Mouse (Mus musculus) kidney, embryonic 14.5 days (tissue): ENCODE measurements around the gene Gid8. TPM values are rescaled to one million over a fixed set of nuclear protein-coding genes. Genes with fewer than 3 reads are reported as not detected.

Experiments used
- ATAC-seq: fragments of 200-750 bp; cut with Nextera tagmentation; 2 replicates; pipeline ENCODE4 v1.8.0; 2017; ENCODE audit warnings: moderate number of reproducible peaks, mild to moderate bottlenecking, moderate TSS enrichment, moderate library complexity; ENCODE audit not compliant: low FRiP score, low TSS enrichment
- H3K27ac ChIP-seq: fragments of 300-500 bp; sonication (generic); 2 replicates; pipeline ENCODE4 v1.5.1; 2014; ENCODE audit warnings: low read depth, mild to moderate bottlenecking, low read length, moderate library complexity, mixed read lengths
- H3K27me3 ChIP-seq: fragments of 300-500 bp; sonication (generic); 2 replicates; pipeline ENCODE4 v1.6.1; 2014; ENCODE audit warnings: mild to moderate bottlenecking, low read length; ENCODE audit not compliant: control insufficient read depth, insufficient read depth
- H3K36me3 ChIP-seq: fragments of 300-500 bp; sonication (generic); 2 replicates; pipeline ENCODE4 v1.6.1; 2014; ENCODE audit warnings: low read length, mixed read lengths; ENCODE audit not compliant: control insufficient read depth, insufficient read depth
- H3K4me1 ChIP-seq: fragments of 300-500 bp; sonication (generic); 2 replicates; pipeline ENCODE4 v1.6.1; 2014; ENCODE audit warnings: low read length, mixed read lengths; ENCODE audit not compliant: control insufficient read depth, insufficient read depth
- H3K4me2 ChIP-seq: fragments of 300-500 bp; sonication (generic); replicated peaks from 2 replicates; pipeline ENCODE4 v1.6.1; 2014; ENCODE audit warnings: low read depth, mild to moderate bottlenecking, low read length
- H3K4me3 ChIP-seq: fragments of 300-500 bp; sonication (generic); 2 replicates; pipeline ENCODE4 v1.5.1; 2014; ENCODE audit warnings: mild to moderate bottlenecking, low read length
- H3K9ac ChIP-seq: fragments of 300-500 bp; sonication (generic); 2 replicates; pipeline ENCODE4 v1.6.1; 2014; ENCODE audit warnings: low read depth, mild to moderate bottlenecking, low read length, moderate library complexity
- H3K9me3 ChIP-seq: fragments of 300-500 bp; sonication (generic); 2 replicates; pipeline ENCODE4 v1.6.1; 2016; ENCODE audit warnings: low read length; ENCODE audit not compliant: control insufficient read depth
- WGBS: fragments of 180-500 bp; shearing (Covaris S2); extraction: QIAGEN DNeasy Blood & Tissue Kit; methylation state at CpG from one replicate; pipeline ENCODE4 v1.1.7; 2014; 5-methylcytosine and 5-hydroxymethylcytosine counted together
- polyA plus RNA-seq: library from polyadenylated mRNA; unstranded; fragments of >200 nt; fragmentation: Nextera tagmentation; extraction: Ambion mirVana; gene quantifications from 2 replicates; pipeline ENCODE4 v1.2.1, GENCODE M21; 2014

Gene Gid8
- polyA plus RNA-seq, 1 experiment from 2014 or later = 62.9 TPM

GRCm38 (mm10) chr2:180754976-180755688 lies 45.2 kb downstream of the Gid8 start:
- Histone ChIP-seq H3K9ac (no peak overlapping the region), H3K4me3 (no peak overlapping the region), H3K4me2 (no peak overlapping the region), H3K9me3 (no peaks in the 10 kb centered on the region), H3K27me3 (0 out of 2 replicates have a peak, but pooled peaks cover 2% of the 10 kb centered on the region), H3K4me1 (no peaks in the 10 kb centered on the region), H3K27ac (no peak overlapping the region), H3K36me3 (no peaks in the 10 kb centered on the region)
- ATAC-seq = no peak
- WGBS = 77% methylated on average over 5 of the region's 5 CpGs

DNA sequence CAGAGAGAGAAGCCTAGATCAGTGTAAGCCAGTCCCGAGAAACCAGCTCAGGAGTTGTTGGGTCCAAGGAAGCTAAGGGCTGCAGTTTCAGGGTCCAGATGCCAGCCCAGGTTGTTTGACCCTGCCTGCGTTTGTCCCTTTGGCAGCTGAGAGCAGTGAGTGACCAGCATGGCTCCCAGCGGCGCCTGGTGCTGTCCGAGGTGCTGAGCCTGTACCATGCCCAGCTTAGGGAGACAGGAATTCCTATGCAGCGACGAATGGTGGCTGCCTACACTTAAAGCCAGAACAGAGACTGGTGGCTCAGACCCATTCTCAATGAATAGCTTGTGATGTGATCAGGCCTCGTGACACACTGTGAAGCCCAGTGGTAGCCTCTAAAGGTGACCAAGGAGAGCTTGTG lies 46.0 kb downstream of the Gid8 start:
- Histone ChIP-seq H3K27ac (no peak overlapping the region), H3K4me2 (no peak overlapping the region), H3K4me3 (no peak overlapping the region), H3K36me3 (no peaks in the 10 kb centered on the region), H3K4me1 (no peaks in the 10 kb centered on the region), H3K27me3 (0 out of 2 replicates have a peak, but pooled peaks cover 2% of the 10 kb centered on the region), H3K9me3 (no peaks in the 10 kb centered on the region), H3K9ac (no peak overlapping the region)
- WGBS = 3% methylated on average over 8 of the region's 8 CpGs
- ATAC-seq = no peak

DNA sequence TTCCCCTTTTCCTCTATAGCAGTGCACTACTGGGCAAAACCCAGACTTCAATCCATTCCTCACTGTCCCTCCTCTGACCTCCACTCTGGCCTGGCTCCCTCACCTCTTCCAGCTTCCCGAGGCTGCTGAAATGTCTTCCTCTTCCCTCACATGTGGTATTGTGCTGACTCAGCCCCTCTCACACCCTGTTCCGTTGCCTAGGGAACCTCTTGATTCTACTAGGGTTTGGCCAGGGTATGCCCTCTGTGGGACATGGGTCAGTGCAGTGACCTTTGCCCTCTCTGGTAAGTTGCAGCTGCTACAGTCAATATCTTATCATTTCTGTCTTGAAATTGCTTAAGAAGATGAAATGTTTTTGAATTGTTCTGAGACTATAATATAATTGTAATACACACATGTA lies 46.9 kb downstream of the Gid8 start:
- Histone ChIP-seq H3K9ac (no peak overlapping the region), H3K9me3 (no peaks in the 10 kb centered on the region), H3K27ac (no peak overlapping the region), H3K4me1 (no peaks in the 10 kb centered on the region), H3K4me3 (no peak overlapping the region), H3K36me3 (no peaks in the 10 kb centered on the region), H3K27me3 (0 out of 2 replicates have a peak, but pooled peaks cover 2% of the 10 kb centered on the region), H3K4me2 (no peak overlapping the region)
- no peak for ATAC-seq
- 29% methylated on average over 2 of the region's 2 CpGs for WGBS

DNA sequence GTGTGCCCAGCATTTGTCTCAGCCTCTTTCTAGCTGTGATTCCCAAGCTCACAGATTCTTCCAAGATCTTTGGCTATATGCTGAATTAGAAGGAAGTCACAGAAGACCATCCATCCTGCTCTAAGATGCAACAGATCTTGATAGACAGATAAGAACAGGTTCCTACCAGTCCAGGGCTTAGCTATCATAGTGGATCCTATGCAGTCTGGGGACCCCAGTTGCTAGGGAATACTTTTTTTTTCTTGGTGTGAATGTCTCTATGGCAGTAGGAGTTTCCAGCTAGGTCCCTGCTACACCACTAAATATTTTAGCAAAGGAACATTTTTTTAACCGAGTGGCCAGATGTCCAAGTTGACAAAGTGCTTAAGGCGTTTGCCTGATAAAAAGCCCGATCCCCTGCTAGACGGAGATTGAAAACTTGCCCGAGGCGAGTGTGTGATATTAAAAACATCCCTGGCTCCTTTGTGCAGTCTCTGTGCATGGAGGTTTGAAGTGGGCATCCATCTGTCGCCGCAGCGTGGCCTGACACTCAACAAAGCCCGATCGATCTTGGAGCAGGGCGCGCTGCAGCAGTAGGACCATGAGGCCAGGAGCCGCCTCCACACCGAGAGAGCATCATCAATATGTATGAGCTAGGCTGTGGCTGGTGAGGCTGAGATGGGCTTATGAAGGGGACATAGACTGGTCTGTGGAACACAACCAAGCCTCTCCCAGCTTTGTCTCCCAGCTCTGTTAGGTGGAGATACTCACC lies 48.8 kb downstream of the Gid8 start:
- ATAC-seq = no peak
- Histone ChIP-seq H3K4me1 (no peaks in the 10 kb centered on the region), H3K36me3 (no peaks in the 10 kb centered on the region), H3K4me3 (no peak overlapping the region), H3K27me3 (0 out of 2 replicates have a peak, but pooled peaks cover 2% of the 10 kb centered on the region), H3K4me2 (no peak overlapping the region), H3K9me3 (no peaks in the 10 kb centered on the region), H3K27ac (no peak overlapping the region), H3K9ac (no peak overlapping the region)
- 59% methylated on average over 15 of the region's 15 CpGs for WGBS

GRCm38 (mm10) chr2:180764986-180765385 lies 55.1 kb downstream of the Gid8 start:
- H3K4me1 ChIP-seq = no peaks in the 10 kb centered on the region
- ATAC-seq = no peak
- H3K4me2 ChIP-seq = no peak overlapping the region
- H3K36me3 ChIP-seq = no peaks in the 10 kb centered on the region
- H3K27ac ChIP-seq = no peak overlapping the region
- H3K4me3 ChIP-seq = no peak overlapping the region
- no peak overlapping the region for H3K9ac ChIP-seq
- H3K27me3 ChIP-seq = no peaks in the 10 kb centered on the region
- WGBS = 69% methylated on average over 11 of the region's 11 CpGs
- no peaks in the 10 kb centered on the region for H3K9me3 ChIP-seq

GRCm38 (mm10) chr2:180765713-180766112 lies 55.8 kb downstream of the Gid8 start:
- 73% methylated on average over 7 of the region's 7 CpGs for whole genome bisulfite sequencing
- no peak for ATAC-seq
- H3K4me2 ChIP-seq = no peak overlapping the region

More at GRCm38 (mm10) chr2:180765713-180766112, 55.8 kb downstream of the Gid8 start:
- Histone ChIP-seq H3K9ac (no peak overlapping the region), H3K9me3 (no peaks in the 10 kb centered on the region), H3K4me1 (no peaks in the 10 kb centered on the region), H3K27me3 (peaks cover 4% of the 10 kb centered on the region; the same call in 1 of the 2 replicates), H3K36me3 (no peaks in the 10 kb centered on the region), H3K27ac (no peak overlapping the region), H3K4me3 (no peak overlapping the region)

Other genes with a start within 250 kb of the Gid8 start
- 6.3 and 12.4 TPM in 2 replicates for gene Ntsr1, start 210.1 kb upstream of the Gid8 start, polyA plus RNA-seq
- 52.4 and 53.9 TPM in 2 replicates for gene Mrgbp, start 128.8 kb upstream of the Gid8 start, polyA plus RNA-seq
- gene Ogfr, start 120.9 kb upstream of the Gid8 start, polyA plus RNA-seq = 82.4 and 83.1 TPM in 2 replicates
- 4.4 and 6.4 TPM in 2 replicates for gene Col9a3, start 112.3 kb upstream of the Gid8 start, polyA plus RNA-seq
- 0.22 and 0.40 TPM in 2 replicates for gene Tcfl5, start 67.4 kb upstream of the Gid8 start, polyA plus RNA-seq
- gene Dido1, start 118 bp upstream of the Gid8 start, polyA plus RNA-seq = 25.6 and 39.5 TPM in 2 replicates
- 0.20 and 0.47 TPM in 2 replicates for gene Slc17a9, start 15.1 kb downstream of the Gid8 start, polyA plus RNA-seq
- gene Bhlhe23, start 66.8 kb downstream of the Gid8 start, polyA plus RNA-seq = 0.10 TPM in 1 of 2 replicates, not detected in the other
- 48.7 and 75.4 TPM in 2 replicates for gene Ythdf1, start 210.8 kb downstream of the Gid8 start, polyA plus RNA-seq
- gene Birc7, start 218.9 kb downstream of the Gid8 start, polyA plus RNA-seq = not detected in 2 replicates
- gene Nkain4, start 244.6 kb downstream of the Gid8 start, polyA plus RNA-seq = 39.0 and 44.1 TPM in 2 replicates